Mouse (Mus musculus) kidney, embryonic 14.5 days (tissue): ENCODE measurements around the gene Sult5a1. TPM values are rescaled to one million over a fixed set of nuclear protein-coding genes. Genes with fewer than 3 reads are reported as not detected.
"Not testable (repeated sequence)": the region's sequence is repeated elsewhere in the genome, so short reads cannot be mapped to it uniquely, and the experiment has no call there.

ENCODE experiments used
- ATAC-seq: fragments of 200-750 bp; cut with Nextera tagmentation; 2 replicates; pipeline ENCODE4 v1.8.0; 2017; ENCODE audit warnings: moderate number of reproducible peaks, mild to moderate bottlenecking, moderate TSS enrichment, moderate library complexity; ENCODE audit not compliant: low FRiP score, low TSS enrichment
- H3K27ac ChIP-seq: fragments of 300-500 bp; sonication (generic); 2 replicates; pipeline ENCODE4 v1.5.1; 2014; ENCODE audit warnings: low read depth, mild to moderate bottlenecking, low read length, moderate library complexity, mixed read lengths
- H3K27me3 ChIP-seq: fragments of 300-500 bp; sonication (generic); 2 replicates; pipeline ENCODE4 v1.6.1; 2014; ENCODE audit warnings: mild to moderate bottlenecking, low read length; ENCODE audit not compliant: control insufficient read depth, insufficient read depth
- H3K36me3 ChIP-seq: fragments of 300-500 bp; sonication (generic); 2 replicates; pipeline ENCODE4 v1.6.1; 2014; ENCODE audit warnings: low read length, mixed read lengths; ENCODE audit not compliant: control insufficient read depth, insufficient read depth
- H3K4me1 ChIP-seq: fragments of 300-500 bp; sonication (generic); 2 replicates; pipeline ENCODE4 v1.6.1; 2014; ENCODE audit warnings: low read length, mixed read lengths; ENCODE audit not compliant: control insufficient read depth, insufficient read depth
- H3K4me2 ChIP-seq: fragments of 300-500 bp; sonication (generic); replicated peaks from 2 replicates; pipeline ENCODE4 v1.6.1; 2014; ENCODE audit warnings: low read depth, mild to moderate bottlenecking, low read length
- H3K4me3 ChIP-seq: fragments of 300-500 bp; sonication (generic); 2 replicates; pipeline ENCODE4 v1.5.1; 2014; ENCODE audit warnings: mild to moderate bottlenecking, low read length
- H3K9ac ChIP-seq: fragments of 300-500 bp; sonication (generic); 2 replicates; pipeline ENCODE4 v1.6.1; 2014; ENCODE audit warnings: low read depth, mild to moderate bottlenecking, low read length, moderate library complexity
- H3K9me3 ChIP-seq: fragments of 300-500 bp; sonication (generic); 2 replicates; pipeline ENCODE4 v1.6.1; 2016; ENCODE audit warnings: low read length; ENCODE audit not compliant: control insufficient read depth
- WGBS: fragments of 180-500 bp; shearing (Covaris S2); extraction: QIAGEN DNeasy Blood & Tissue Kit; methylation state at CpG from one replicate; pipeline ENCODE4 v1.1.7; 2014; 5-methylcytosine and 5-hydroxymethylcytosine counted together
- polyA plus RNA-seq: library from polyadenylated mRNA; unstranded; fragments of >200 nt; fragmentation: Nextera tagmentation; extraction: Ambion mirVana; gene quantifications from 2 replicates; pipeline ENCODE4 v1.2.1, GENCODE M21; 2014

The Sult5a1 gene
- polyA plus RNA-seq, 1 experiment from 2014 or later: 8.3 TPM

DNA sequence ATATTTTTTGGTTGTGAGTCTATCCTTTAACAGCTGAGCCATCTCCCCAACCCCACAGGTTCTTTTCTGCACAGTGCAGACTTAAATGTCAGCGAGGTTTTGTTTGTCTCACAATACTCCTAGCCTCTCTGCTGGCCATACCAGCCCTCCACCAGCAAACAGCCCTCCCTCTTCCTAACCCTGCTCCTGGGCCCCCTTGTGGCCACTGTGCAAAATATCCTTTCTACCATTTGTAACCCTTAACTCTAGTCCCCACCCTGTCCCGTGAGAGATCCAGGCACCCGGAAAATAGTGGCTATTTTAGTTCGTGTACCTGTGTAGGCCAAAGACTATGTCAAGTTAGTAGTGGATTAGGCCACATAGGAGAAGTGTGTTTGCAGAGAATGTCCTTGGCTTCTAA lies 47.5 kb downstream of the Sult5a1 start:
- no peak overlapping the region for H3K27ac ChIP-seq
- H3K27me3 ChIP-seq: peaks cover under 1% of the 10 kb centered on the region
- no peak overlapping the region for H3K9ac ChIP-seq
- WGBS: 16% methylated on average over 4 of the region's 4 CpGs
- H3K9me3 ChIP-seq: no peaks in the 10 kb centered on the region
- H3K4me1 ChIP-seq: 0 out of 2 replicates have a peak, but pooled peaks cover 3% of the 10 kb centered on the region
- no peak overlapping the region for H3K4me2 ChIP-seq
- peaks cover under 1% of the 10 kb centered on the region; the same call in 1 of the 2 replicates for H3K36me3 ChIP-seq
- peak; percentile 41; the same call in 1 of the 2 replicates for ATAC-seq
- no peak overlapping the region for H3K4me3 ChIP-seq

DNA sequence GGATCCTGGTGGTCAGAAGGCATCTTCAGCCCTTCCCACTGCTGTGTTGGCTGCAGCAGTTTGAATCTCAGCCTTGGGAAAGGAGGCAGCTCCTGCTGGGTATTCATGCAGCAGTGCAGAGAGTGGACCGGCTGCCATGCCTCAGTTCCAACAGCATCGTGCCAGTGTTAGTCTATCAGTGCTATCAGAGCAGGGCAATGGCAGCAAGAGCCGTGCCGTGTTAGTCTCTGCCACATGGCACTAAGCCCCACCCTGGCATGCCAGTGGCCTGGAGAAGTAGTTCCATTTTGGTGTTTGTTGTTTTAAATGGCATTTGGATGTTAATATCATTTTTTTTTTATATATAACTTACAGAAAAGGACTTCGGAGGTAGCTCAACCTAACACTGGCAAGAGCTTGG lies 49.2 kb downstream of the Sult5a1 start:
- ATAC-seq: no peak
- H3K9ac ChIP-seq: no peak overlapping the region
- H3K27ac ChIP-seq: no peak overlapping the region
- WGBS: 91% methylated on average over 5 of the region's 5 CpGs
- no peak overlapping the region for H3K4me2 ChIP-seq
- no peaks in the 10 kb centered on the region for H3K9me3 ChIP-seq
- H3K27me3 ChIP-seq: no peaks in the 10 kb centered on the region
- H3K36me3 ChIP-seq: peaks cover 17% of the 10 kb centered on the region
- H3K4me3 ChIP-seq: no peak overlapping the region
- no peaks in the 10 kb centered on the region for H3K4me1 ChIP-seq

GRCm38 (mm10) chr8:123108010-123108409 lies 50.1 kb downstream of the Sult5a1 start:
- H3K4me1 ChIP-seq: peaks cover 7% of the 10 kb centered on the region; the same call in 1 of the 2 replicates
- H3K27me3 ChIP-seq: no peaks in the 10 kb centered on the region
- no peaks in the 10 kb centered on the region for H3K9me3 ChIP-seq
- WGBS: 71% methylated on average over 1 of the region's 1 CpGs
- ATAC-seq: no peak
- no peak overlapping the region for H3K4me2 ChIP-seq
- no peak overlapping the region for H3K27ac ChIP-seq
- H3K9ac ChIP-seq: no peak overlapping the region
- peaks cover 26% of the 10 kb centered on the region for H3K36me3 ChIP-seq
- H3K4me3 ChIP-seq: no peak overlapping the region

DNA sequence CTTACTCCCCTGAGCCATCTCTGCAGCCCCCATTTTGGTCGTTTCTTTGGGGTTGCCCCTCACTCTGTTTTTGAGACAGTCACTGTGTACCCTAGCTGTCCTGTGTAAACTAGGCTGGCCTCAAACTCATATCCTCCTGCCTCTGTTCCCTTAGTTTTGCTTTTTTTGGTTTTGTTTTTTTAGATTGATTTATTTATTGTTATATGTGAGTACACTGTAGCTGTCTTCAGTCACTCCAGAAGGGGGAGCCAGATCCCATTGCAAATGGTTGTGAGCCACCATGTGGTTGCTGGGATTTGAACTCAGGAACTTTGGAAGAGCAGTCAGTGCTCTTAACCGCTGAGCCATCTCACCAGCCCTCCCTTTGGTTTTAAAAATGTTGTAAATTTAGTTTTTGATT lies 51.6 kb downstream of the Sult5a1 start:
- Histone ChIP-seq H3K4me3 (no peak overlapping the region), H3K4me2 (no peak overlapping the region), H3K4me1 (peaks cover 9% of the 10 kb centered on the region), H3K9ac (no peak overlapping the region), H3K27me3 (no peaks in the 10 kb centered on the region), H3K36me3 (peaks cover 26% of the 10 kb centered on the region), H3K9me3 (no peaks in the 10 kb centered on the region), H3K27ac (no peak overlapping the region)
- ATAC-seq: no peak
- WGBS: 62% methylated on average over 2 of the region's 2 CpGs

- 0 out of 2 replicates have a peak, but pooled peaks have one; percentile 1 for ATAC-seq
- H3K27ac ChIP-seq: no peak overlapping the region
- 71% methylated on average over 5 of the region's 5 CpGs for WGBS
- peaks cover 26% of the 10 kb centered on the region for H3K36me3 ChIP-seq
- H3K4me3 ChIP-seq: no peak overlapping the region
- H3K9me3 ChIP-seq: no peaks in the 10 kb centered on the region
- peaks cover 12% of the 10 kb centered on the region for H3K4me1 ChIP-seq
- H3K9ac ChIP-seq: no peak overlapping the region
- H3K4me2 ChIP-seq: no peak overlapping the region
- no peaks in the 10 kb centered on the region for H3K27me3 ChIP-seq
These were observed 52.4 kb downstream of the Sult5a1 start for GRCm38 (mm10) chr8:123105553-123106326.

GRCm38 (mm10) chr8:123104046-123104767 lies 53.9 kb downstream of the Sult5a1 start:
- H3K27ac ChIP-seq: no peak overlapping the region
- H3K4me2 ChIP-seq: peak overlapping the region; percentile 92
- peak overlapping the region; percentile 63 for H3K4me3 ChIP-seq
- WGBS: 92% methylated on average over 6 of the region's 6 CpGs
- peak overlapping the region; percentile 96; the same call in 1 of the 2 replicates for H3K9ac ChIP-seq
- H3K36me3 ChIP-seq: peaks cover 28% of the 10 kb centered on the region
- H3K27me3 ChIP-seq: no peaks in the 10 kb centered on the region
- H3K4me1 ChIP-seq: peaks cover 12% of the 10 kb centered on the region
- no peak for ATAC-seq
- H3K9me3 ChIP-seq: no peaks in the 10 kb centered on the region

- WGBS: 13% methylated on average over 14 of the region's 15 CpGs
- Histone ChIP-seq H3K27ac (peak overlapping the region; percentile 92; the same call in 1 of the 2 replicates), H3K27me3 (no peaks in the 10 kb centered on the region), H3K4me3 (peak overlapping the region; percentile 63), H3K9me3 (no peaks in the 10 kb centered on the region), H3K4me1 (peaks cover 12% of the 10 kb centered on the region), H3K4me2 (peak overlapping the region; percentile 92), H3K36me3 (peaks cover 32% of the 10 kb centered on the region), H3K9ac (peak overlapping the region; percentile 96)
- no peak for ATAC-seq
These were observed 54.8 kb downstream of the Sult5a1 start for GRCm38 (mm10) chr8:123103285-123103684.

DNA sequence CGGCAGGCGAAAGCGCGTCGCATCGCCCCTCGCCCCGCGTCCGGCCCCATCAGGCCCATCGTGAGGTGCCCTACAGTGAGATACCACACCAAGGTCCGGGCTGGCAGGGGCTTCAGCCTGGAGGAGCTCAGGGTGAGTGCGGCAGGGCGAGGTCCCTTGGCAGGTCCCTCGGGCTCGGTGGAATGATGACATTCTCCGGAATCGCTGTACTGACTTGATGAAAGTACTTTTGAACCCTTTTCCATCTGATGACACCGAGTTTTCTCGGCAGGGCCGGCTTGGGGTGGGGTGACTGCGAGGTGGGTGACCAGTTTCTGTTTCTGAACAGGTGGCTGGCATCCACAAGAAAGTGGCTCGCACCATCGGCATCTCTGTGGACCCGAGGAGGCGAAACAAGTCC lies 55.3 kb downstream of the Sult5a1 start:
- peak overlapping the region; percentile 92 for H3K4me2 ChIP-seq
- under 1% methylated on average over 25 of the region's 26 CpGs for WGBS
- H3K27me3 ChIP-seq, H3K9me3 ChIP-seq, ATAC-seq: not testable (repeated sequence)
- peak overlapping the region; percentile 63 for H3K4me3 ChIP-seq
- peaks cover 12% of the 10 kb centered on the region for H3K4me1 ChIP-seq
- peaks cover 35% of the 10 kb centered on the region for H3K36me3 ChIP-seq
- peak overlapping the region; percentile 96 for H3K9ac ChIP-seq
- H3K27ac ChIP-seq: peak overlapping the region; percentile 92
